Mouse (Mus musculus) thymus, adult 2 months (tissue): ENCODE data around the gene Col23a1. TPM values are rescaled to one million over a fixed set of nuclear protein-coding genes. Genes with fewer than 3 reads are reported as not detected.

Experiments
- DNase-seq: peaks from one replicate; pipeline ENCODE4 v3.0.0; 2021
- H3K27ac ChIP-seq: fragments of 200-500 bp; 2 replicates; pipeline ENCODE4 v1.5.1; 2012; ENCODE audit warnings: low read length, control low read depth; ENCODE audit not compliant: control insufficient read depth, insufficient read depth
- H3K27me3 ChIP-seq: fragments of 200-500 bp; 2 replicates; pipeline ENCODE4 v1.6.1; 2012; ENCODE audit warnings: mild to moderate bottlenecking, low read length, moderate library complexity, mixed read lengths; ENCODE audit not compliant: control insufficient read depth, insufficient read depth
- H3K36me3 ChIP-seq: fragments of 200-500 bp; 2 replicates; pipeline ENCODE4 v1.6.1; 2012; ENCODE audit warnings: mild to moderate bottlenecking, low read length, moderate library complexity; ENCODE audit not compliant: control insufficient read depth, insufficient read depth
- H3K4me1 ChIP-seq: fragments of 200-500 bp; replicated peaks from 2 replicates; pipeline ENCODE4 v1.6.1; 2012; ENCODE audit warnings: low read length; ENCODE audit not compliant: control insufficient read depth, insufficient read depth
- H3K4me3 ChIP-seq: fragments of 200-500 bp; 2 replicates; pipeline ENCODE4 v1.5.1; 2012; ENCODE audit warnings: mild to moderate bottlenecking, low read length, control low read depth, moderate library complexity; ENCODE audit not compliant: control insufficient read depth, insufficient read depth
- CTCF ChIP-seq: fragments of 200-500 bp; IDR thresholded peaks from 2 replicates; pipeline ENCODE4 v1.5.1; 2012; ENCODE audit warnings: mild to moderate bottlenecking, control low read depth, low read length, moderate library complexity, borderline replicate concordance; ENCODE audit not compliant: control insufficient read depth, poor library complexity, insufficient read depth; ENCODE audit errors: extremely low read depth
- POLR2A ChIP-seq: fragments of 200-500 bp; IDR thresholded peaks from 2 replicates; pipeline ENCODE4 v1.6.1; 2012; ENCODE audit warnings: mild to moderate bottlenecking, low read length, control low read depth, moderate library complexity; ENCODE audit not compliant: control insufficient read depth, poor library complexity, insufficient read depth; ENCODE audit errors: extremely low read depth
- WGBS: fragments of 180-500 bp; shearing (Covaris S2); methylation state at CpG from one replicate; pipeline ENCODE4 v1.1.7; 2018; 5-methylcytosine and 5-hydroxymethylcytosine counted together
- polyA plus RNA-seq: library from polyadenylated mRNA; depleted of rRNA; stranded (reverse); fragments of >200 nt; gene quantifications from 2 replicates; pipeline ENCODE4 v1.2.3, GENCODE M21; 2012

The Col23a1 gene
- polyA plus RNA-seq, 1 experiment: 1.2 TPM

- 93% methylated on average over 4 of the region's 4 CpGs for WGBS
- H3K27ac ChIP-seq: no peak overlapping the region
- no peaks in the 10 kb centered on the region for H3K36me3 ChIP-seq
- H3K27me3 ChIP-seq: no peaks in the 10 kb centered on the region
- H3K4me1 ChIP-seq: no peaks in the 10 kb centered on the region
- DNase-seq: no peak
- no peak overlapping the region for H3K4me3 ChIP-seq
- TF ChIP-seq CTCF (no peak), POLR2A (no peak)
Observed at GRCm38 (mm10) chr11:51545811-51546210, 256.1 kb downstream of the Col23a1 start.

GRCm38 (mm10) chr11:51551253-51551652 is 261.5 kb downstream of the Col23a1 start:
- Histone ChIP-seq H3K27me3 (no peaks in the 10 kb centered on the region), H3K36me3 (no peaks in the 10 kb centered on the region), H3K27ac (no peak overlapping the region), H3K4me3 (no peak overlapping the region), H3K4me1 (peaks cover 6% of the 10 kb centered on the region; the same call in 1 of the 2 replicates)
- DNase-seq: no peak
- WGBS: 7% methylated on average over 5 of the region's 5 CpGs
- TF ChIP-seq CTCF (no peak), POLR2A (no peak)

- no peaks in the 10 kb centered on the region for H3K36me3 ChIP-seq
- DNase-seq: no peak
- 91% methylated on average over 3 of the region's 3 CpGs for WGBS
- no peak overlapping the region for H3K4me3 ChIP-seq
- peaks cover 6% of the 10 kb centered on the region; the same call in 1 of the 2 replicates for H3K4me1 ChIP-seq
- TF ChIP-seq CTCF (no peak), POLR2A (no peak)
- no peaks in the 10 kb centered on the region for H3K27me3 ChIP-seq
- H3K27ac ChIP-seq: no peak overlapping the region
Observed at GRCm38 (mm10) chr11:51552091-51552490, 262.4 kb downstream of the Col23a1 start.

- no peak for DNase-seq
- Histone ChIP-seq H3K27me3 (no peaks in the 10 kb centered on the region), H3K27ac (no peak overlapping the region), H3K4me1 (peaks cover 6% of the 10 kb centered on the region; the same call in 1 of the 2 replicates), H3K36me3 (no peaks in the 10 kb centered on the region), H3K4me3 (no peak overlapping the region)
- WGBS: 92% methylated on average over 10 of the region's 10 CpGs
- TF ChIP-seq CTCF (no peak), POLR2A (no peak)
Observed at GRCm38 (mm10) chr11:51554590-51554989, 264.9 kb downstream of the Col23a1 start.

GRCm38 (mm10) chr11:51555066-51555465 is 265.3 kb downstream of the Col23a1 start:
- Histone ChIP-seq H3K27ac (no peak overlapping the region), H3K4me3 (no peak overlapping the region), H3K27me3 (no peaks in the 10 kb centered on the region), H3K4me1 (peaks cover 6% of the 10 kb centered on the region; the same call in 1 of the 2 replicates), H3K36me3 (no peaks in the 10 kb centered on the region)
- DNase-seq: no peak
- TF ChIP-seq CTCF (no peak), POLR2A (no peak)
- WGBS: 23% methylated on average over 2 of the region's 2 CpGs

- Histone ChIP-seq H3K27me3 (no peaks in the 10 kb centered on the region), H3K4me1 (no peaks in the 10 kb centered on the region), H3K27ac (no peak overlapping the region), H3K36me3 (no peaks in the 10 kb centered on the region), H3K4me3 (no peak overlapping the region)
- no peak for DNase-seq
- no peak for TF ChIP-seq CTCF
- no peak for TF ChIP-seq POLR2A
- 97% methylated on average over 1 of the region's 1 CpGs for WGBS
Observed at GRCm38 (mm10) chr11:51563276-51563675, 273.6 kb downstream of the Col23a1 start.

GRCm38 (mm10) chr11:51565062-51565461 is 275.3 kb downstream of the Col23a1 start:
- Histone ChIP-seq H3K27ac (no peak overlapping the region), H3K27me3 (no peaks in the 10 kb centered on the region), H3K36me3 (no peaks in the 10 kb centered on the region), H3K4me3 (no peak overlapping the region), H3K4me1 (no peaks in the 10 kb centered on the region)
- 6% methylated on average over 3 of the region's 3 CpGs for WGBS
- DNase-seq: no peak
- no peak for TF ChIP-seq CTCF
- TF ChIP-seq POLR2A: no peak
